Mouse (Mus musculus): Measurements from ENCODE around the gene Foxa2.

- TF ChIP-seq POLR2A (IDR thresholded peaks at IDR 0.05; ENCODE audit: control insufficient read depth, extremely low read depth, insufficient read depth, low read length, poor library complexity) (no peak), CTCF (IDR thresholded peaks at IDR 0.05; ENCODE audit: borderline replicate concordance, control insufficient read depth, extremely low read depth, insufficient read depth, low read length, poor library complexity) (no peak)
Measured at GRCm38 (mm10) chr2:148021016-148021415, 25.8 kb downstream of the Foxa2 start.

Measured in thymus, adult 2 months (tissue).